Mouse (Mus musculus): ENCODE measurements around the gene Ina. TPM values are rescaled to one million over a fixed set of nuclear protein-coding genes. Genes with fewer than 3 reads are reported as not detected.

The Ina gene
- polyA plus RNA-seq, 1 experiment from 2014 or later = 0.43 TPM

- Histone ChIP-seq H3K36me3 (ENCODE audit: control insufficient read depth, insufficient read depth, low read length) (no peaks in the 10 kb centered on the region), H3K9me3 (replicated peaks; ENCODE audit: control insufficient read depth, low read length) (no peaks in the 10 kb centered on the region), H3K9ac (ENCODE audit: low read depth, low read length) (no peak overlapping the region), H3K4me2 (no peak overlapping the region), H3K27ac (ENCODE audit: low read depth, low read length) (no peak overlapping the region), H3K4me1 (ENCODE audit: control insufficient read depth, insufficient read depth, low read length) (peaks cover 10% of the 10 kb centered on the region; the same call in 1 of the 2 replicates), H3K27me3 (ENCODE audit: control insufficient read depth, insufficient read depth, low read length) (peaks cover 54% of the 10 kb centered on the region), H3K4me3 (ENCODE audit: low read depth, low read length) (no peak overlapping the region)
- WGBS (ENCODE audit: insufficient replicate concordance) = 4% methylated on average over 9 of the region's 9 CpGs
- ATAC-seq (replicated peaks; ENCODE audit: insufficient number of reproducible peaks, low FRiP score, low TSS enrichment) = no peak
Observed at GRCm38 (mm10) chr19:47015965-47016364, 1.5 kb downstream of the Ina start.

- no peaks in the 10 kb centered on the region for H3K36me3 ChIP-seq (ENCODE audit: control insufficient read depth, insufficient read depth, low read length)
Observed at GRCm38 (mm10) chr19:47016487-47016886, 2.0 kb downstream of the Ina start.

GRCm38 (mm10) chr19:47017831-47018230, 3.3 kb downstream of the Ina start:
- no peak overlapping the region for H3K27ac ChIP-seq (ENCODE audit: low read depth, low read length)
- no peak for ATAC-seq (replicated peaks; ENCODE audit: insufficient number of reproducible peaks, low FRiP score, low TSS enrichment)
- H3K4me1 ChIP-seq (ENCODE audit: control insufficient read depth, insufficient read depth, low read length) = peaks cover 10% of the 10 kb centered on the region; the same call in 1 of the 2 replicates
- no peaks in the 10 kb centered on the region for H3K9me3 ChIP-seq (replicated peaks; ENCODE audit: control insufficient read depth, low read length)
- WGBS (ENCODE audit: insufficient replicate concordance) = 15% methylated on average over 3 of the region's 3 CpGs
- H3K4me2 ChIP-seq = no peak overlapping the region
- no peak overlapping the region for H3K4me3 ChIP-seq (ENCODE audit: low read depth, low read length)
- H3K27me3 ChIP-seq (ENCODE audit: control insufficient read depth, insufficient read depth, low read length) = peaks cover 44% of the 10 kb centered on the region
- H3K36me3 ChIP-seq (ENCODE audit: control insufficient read depth, insufficient read depth, low read length) = no peaks in the 10 kb centered on the region
- H3K9ac ChIP-seq (ENCODE audit: low read depth, low read length) = no peak overlapping the region

More at GRCm38 (mm10) chr19:47016487-47016886, 2.0 kb downstream of the Ina start:
- no peak overlapping the region for H3K9ac ChIP-seq (ENCODE audit: low read depth, low read length)
- no peaks in the 10 kb centered on the region for H3K9me3 ChIP-seq (replicated peaks; ENCODE audit: control insufficient read depth, low read length)
- peaks cover 52% of the 10 kb centered on the region for H3K27me3 ChIP-seq (ENCODE audit: control insufficient read depth, insufficient read depth, low read length)
- peaks cover 10% of the 10 kb centered on the region; the same call in 1 of the 2 replicates for H3K4me1 ChIP-seq (ENCODE audit: control insufficient read depth, insufficient read depth, low read length)
- no peak overlapping the region for H3K27ac ChIP-seq (ENCODE audit: low read depth, low read length)
- ATAC-seq (replicated peaks; ENCODE audit: insufficient number of reproducible peaks, low FRiP score, low TSS enrichment) = no peak
- WGBS (ENCODE audit: insufficient replicate concordance) = 0% methylated on average over 15 of the region's 15 CpGs
- H3K4me2 ChIP-seq = no peak overlapping the region
- H3K4me3 ChIP-seq (ENCODE audit: low read depth, low read length) = no peak overlapping the region

- no peak for ATAC-seq (replicated peaks; ENCODE audit: insufficient number of reproducible peaks, low FRiP score, low TSS enrichment)
- Histone ChIP-seq H3K27me3 (ENCODE audit: control insufficient read depth, insufficient read depth, low read length) (peaks cover 39% of the 10 kb centered on the region), H3K4me1 (ENCODE audit: control insufficient read depth, insufficient read depth, low read length) (peaks cover 10% of the 10 kb centered on the region; the same call in 1 of the 2 replicates), H3K9ac (ENCODE audit: low read depth, low read length) (no peak overlapping the region), H3K27ac (ENCODE audit: low read depth, low read length) (no peak overlapping the region), H3K36me3 (ENCODE audit: control insufficient read depth, insufficient read depth, low read length) (no peaks in the 10 kb centered on the region), H3K4me2 (no peak overlapping the region), H3K9me3 (replicated peaks; ENCODE audit: control insufficient read depth, low read length) (no peaks in the 10 kb centered on the region), H3K4me3 (ENCODE audit: low read depth, low read length) (no peak overlapping the region)
- 56% methylated on average over 2 of the region's 2 CpGs for WGBS (ENCODE audit: insufficient replicate concordance)
Observed at GRCm38 (mm10) chr19:47018330-47018729, 3.8 kb downstream of the Ina start.

GRCm38 (mm10) chr19:47019326-47019725, 4.8 kb downstream of the Ina start:
- no peak for ATAC-seq (replicated peaks; ENCODE audit: insufficient number of reproducible peaks, low FRiP score, low TSS enrichment)
- H3K9me3 ChIP-seq (replicated peaks; ENCODE audit: control insufficient read depth, low read length) = no peaks in the 10 kb centered on the region
- 26% methylated on average over 6 of the region's 6 CpGs for WGBS (ENCODE audit: insufficient replicate concordance)
- H3K36me3 ChIP-seq (ENCODE audit: control insufficient read depth, insufficient read depth, low read length) = no peaks in the 10 kb centered on the region
- no peak overlapping the region for H3K4me2 ChIP-seq
- no peak overlapping the region for H3K9ac ChIP-seq (ENCODE audit: low read depth, low read length)
- peaks cover 6% of the 10 kb centered on the region; the same call in 1 of the 2 replicates for H3K4me1 ChIP-seq (ENCODE audit: control insufficient read depth, insufficient read depth, low read length)
- H3K27ac ChIP-seq (ENCODE audit: low read depth, low read length) = no peak overlapping the region
- no peak overlapping the region for H3K4me3 ChIP-seq (ENCODE audit: low read depth, low read length)
- peaks cover 29% of the 10 kb centered on the region for H3K27me3 ChIP-seq (ENCODE audit: control insufficient read depth, insufficient read depth, low read length)

- WGBS (ENCODE audit: insufficient replicate concordance) = 67% methylated on average over 4 of the region's 4 CpGs
- Histone ChIP-seq H3K27ac (ENCODE audit: low read depth, low read length) (no peak overlapping the region), H3K9ac (ENCODE audit: low read depth, low read length) (no peak overlapping the region), H3K27me3 (ENCODE audit: control insufficient read depth, insufficient read depth, low read length) (peaks cover 8% of the 10 kb centered on the region; the same call in 1 of the 2 replicates), H3K4me1 (ENCODE audit: control insufficient read depth, insufficient read depth, low read length) (no peaks in the 10 kb centered on the region), H3K9me3 (replicated peaks; ENCODE audit: control insufficient read depth, low read length) (no peaks in the 10 kb centered on the region), H3K36me3 (ENCODE audit: control insufficient read depth, insufficient read depth, low read length) (no peaks in the 10 kb centered on the region), H3K4me3 (ENCODE audit: low read depth, low read length) (no peak overlapping the region), H3K4me2 (no peak overlapping the region)
- ATAC-seq (replicated peaks; ENCODE audit: insufficient number of reproducible peaks, low FRiP score, low TSS enrichment) = no peak
Observed at GRCm38 (mm10) chr19:47022709-47023108, 8.2 kb downstream of the Ina start.

GRCm38 (mm10) chr19:47023546-47023945, 9.0 kb downstream of the Ina start:
- Histone ChIP-seq H3K4me3 (ENCODE audit: low read depth, low read length) (no peak overlapping the region), H3K36me3 (ENCODE audit: control insufficient read depth, insufficient read depth, low read length) (no peaks in the 10 kb centered on the region), H3K9ac (ENCODE audit: low read depth, low read length) (no peak overlapping the region), H3K9me3 (replicated peaks; ENCODE audit: control insufficient read depth, low read length) (no peaks in the 10 kb centered on the region), H3K4me1 (ENCODE audit: control insufficient read depth, insufficient read depth, low read length) (no peaks in the 10 kb centered on the region), H3K27me3 (ENCODE audit: control insufficient read depth, insufficient read depth, low read length) (no peaks in the 10 kb centered on the region; the same call in 1 of the 2 replicates), H3K27ac (ENCODE audit: low read depth, low read length) (no peak overlapping the region), H3K4me2 (no peak overlapping the region)
- 80% methylated on average over 13 of the region's 13 CpGs for WGBS (ENCODE audit: insufficient replicate concordance)
- no peak for ATAC-seq (replicated peaks; ENCODE audit: insufficient number of reproducible peaks, low FRiP score, low TSS enrichment)

GRCm38 (mm10) chr19:47024954-47025353, 10.5 kb downstream of the Ina start:
- Histone ChIP-seq H3K4me2 (no peak overlapping the region), H3K9me3 (replicated peaks; ENCODE audit: control insufficient read depth, low read length) (no peaks in the 10 kb centered on the region), H3K27me3 (ENCODE audit: control insufficient read depth, insufficient read depth, low read length) (no peaks in the 10 kb centered on the region), H3K36me3 (ENCODE audit: control insufficient read depth, insufficient read depth, low read length) (no peaks in the 10 kb centered on the region), H3K27ac (ENCODE audit: low read depth, low read length) (no peak overlapping the region), H3K9ac (ENCODE audit: low read depth, low read length) (no peak overlapping the region), H3K4me3 (ENCODE audit: low read depth, low read length) (no peak overlapping the region), H3K4me1 (ENCODE audit: control insufficient read depth, insufficient read depth, low read length) (no peaks in the 10 kb centered on the region)
- WGBS (ENCODE audit: insufficient replicate concordance) = 63% methylated on average over 10 of the region's 10 CpGs
- no peak for ATAC-seq (replicated peaks; ENCODE audit: insufficient number of reproducible peaks, low FRiP score, low TSS enrichment)

- WGBS (ENCODE audit: insufficient replicate concordance) = 87% methylated on average over 4 of the region's 4 CpGs
- Histone ChIP-seq H3K27ac (ENCODE audit: low read depth, low read length) (no peak overlapping the region), H3K4me2 (no peak overlapping the region), H3K9ac (ENCODE audit: low read depth, low read length) (no peak overlapping the region), H3K27me3 (ENCODE audit: control insufficient read depth, insufficient read depth, low read length) (no peaks in the 10 kb centered on the region), H3K4me3 (ENCODE audit: low read depth, low read length) (no peak overlapping the region), H3K9me3 (replicated peaks; ENCODE audit: control insufficient read depth, low read length) (no peaks in the 10 kb centered on the region), H3K4me1 (ENCODE audit: control insufficient read depth, insufficient read depth, low read length) (no peaks in the 10 kb centered on the region), H3K36me3 (ENCODE audit: control insufficient read depth, insufficient read depth, low read length) (no peaks in the 10 kb centered on the region)
- no peak for ATAC-seq (replicated peaks; ENCODE audit: insufficient number of reproducible peaks, low FRiP score, low TSS enrichment)
Observed at GRCm38 (mm10) chr19:47026513-47026912, 12.0 kb downstream of the Ina start.

All from heart, embryonic 11.5 days (tissue).